In genomic region chr15:101002466-101002865, GRCm38 (mm10) we compare ENCODE assay signal across 38 mouse cellular contexts. TPM values are rescaled to one million over a fixed set of nuclear protein-coding genes. Genes with fewer than 3 reads are reported as not detected.
"Had no signal": no experiment of that assay in that cellular context is flagged by ENCODE, and none has a peak within 500 bp of the region (broad histone marks: within the 10 kb centered on the region; RNA-seq: fewer than 3 reads in every experiment).

No protein-coding gene starts in this region.

- DNase-seq: cerebellum, adult 18-20 months; cerebellum, adult 2 months; cerebellum, adult 8-10 months; cerebellum, adult 9-10 months; cerebellum, adult 9-11 months; cerebellum, postnatal 10 days; cerebellum, postnatal 14 days; cerebellum, postnatal 25 days; cerebellum, postnatal 36 days; embryo, embryonic 11 days; forebrain, postnatal 0 days; gastrocnemius, adult 2 months; gastrocnemius, postnatal 10 days; gastrocnemius, postnatal 14 days; gastrocnemius, postnatal 25 days; gastrocnemius, postnatal 36 days; heart, adult 18-20 months had no signal

- H3K4me1 ChIP-seq: embryonic facial prominence, embryonic 15.5 days had no signal

- H3K9me3 ChIP-seq: embryonic facial prominence, embryonic 10.5 days; embryonic facial prominence, embryonic 12.5 days; embryonic facial prominence, embryonic 13.5 days; embryonic facial prominence, embryonic 15.5 days; forebrain, embryonic 10.5 days; forebrain, embryonic 12.5 days; forebrain, embryonic 13.5 days; forebrain, embryonic 15.5 days had no signal

- H3K27ac ChIP-seq: embryonic facial prominence, embryonic 10.5 days; embryonic facial prominence, embryonic 12.5 days; embryonic facial prominence, embryonic 13.5 days; embryonic facial prominence, embryonic 15.5 days; forebrain, embryonic 10.5 days; forebrain, embryonic 12.5 days; forebrain, embryonic 13.5 days; forebrain, embryonic 15.5 days; gastrocnemius, adult 2 months had no signal

- H3K4me2 ChIP-seq: embryonic facial prominence, embryonic 12.5 days; embryonic facial prominence, embryonic 13.5 days; embryonic facial prominence, embryonic 15.5 days; forebrain, embryonic 12.5 days; forebrain, embryonic 13.5 days; forebrain, embryonic 15.5 days had no signal

- ATAC-seq: forebrain, embryonic 13.5 days; forebrain, embryonic 14.5 days; forebrain, embryonic 15.5 days; forebrain, embryonic 16.5 days; forebrain, postnatal 0 days had no signal

- H3K9ac ChIP-seq: embryonic facial prominence, embryonic 12.5 days; embryonic facial prominence, embryonic 13.5 days; embryonic facial prominence, embryonic 15.5 days; forebrain, embryonic 12.5 days; forebrain, embryonic 13.5 days; forebrain, embryonic 15.5 days; forebrain, postnatal 0 days had no signal

- H3K36me3 ChIP-seq: embryonic facial prominence, embryonic 10.5 days; embryonic facial prominence, embryonic 12.5 days; embryonic facial prominence, embryonic 13.5 days; embryonic facial prominence, embryonic 15.5 days; forebrain, embryonic 10.5 days; forebrain, embryonic 15.5 days had no signal

- H3K4me3 ChIP-seq: embryonic facial prominence, embryonic 10.5 days; embryonic facial prominence, embryonic 12.5 days; embryonic facial prominence, embryonic 13.5 days; embryonic facial prominence, embryonic 15.5 days; erythroblast, embryonic 14.5 days; forebrain, embryonic 10.5 days; forebrain, embryonic 12.5 days; forebrain, embryonic 13.5 days; forebrain, embryonic 15.5 days; gastrocnemius, adult 2 months had no signal

- H3K27me3 ChIP-seq: embryonic facial prominence, embryonic 12.5 days; embryonic facial prominence, embryonic 13.5 days; embryonic facial prominence, embryonic 15.5 days; forebrain, embryonic 13.5 days; forebrain, embryonic 15.5 days had no signal

RNA-seq across cellular contexts. Expression of gene Gm47841, which starts 44.7 kb away (rescaled TPM):
- total RNA-seq: common myeloid progenitor, adult 5-6 weeks; forebrain, postnatal 0 days; gastrocnemius, adult 18-20 months; gastrocnemius, adult 2 months; gastrocnemius, adult 8-10 months; gastrocnemius, postnatal 10 days; gastrocnemius, postnatal 14 days; gastrocnemius, postnatal 25 days; gastrocnemius, postnatal 36 days; granulocyte monocyte progenitor cell, adult 5-6 weeks; heart, adult 18-20 months had no signal
- polyA plus RNA-seq: cerebellum, adult 2 months; cortical plate, adult 2 months; embryonic facial prominence, embryonic 10.5 days; embryonic facial prominence, embryonic 11.5 days; embryonic facial prominence, embryonic 12.5 days; embryonic facial prominence, embryonic 13.5 days; embryonic facial prominence, embryonic 14.5 days; embryonic facial prominence, embryonic 15.5 days; erythroblast, embryonic 14.5 days; forebrain, embryonic 10.5 days; forebrain, embryonic 11.5 days; forebrain, embryonic 12.5 days; forebrain, embryonic 13.5 days; forebrain, embryonic 14.5 days; forebrain, embryonic 15.5 days; forebrain, embryonic 16.5 days; forebrain, postnatal 0 days; frontal cortex, adult 2 months; gonadal fat pad, adult 2 months had no signal
